Mouse (Mus musculus): ENCODE data around the gene B3galt4. TPM values are rescaled to one million over a fixed set of nuclear protein-coding genes. Genes with fewer than 3 reads are reported as not detected.
A peak's percentile ranks its signal among the peaks of the same experiment; 100 is the strongest.

Gene B3galt4
- total and polyA plus RNA-seq, 2 experiments from 2014 or later = 0.53 to 6.1 TPM

- peaks cover 7% of the 10 kb centered on the region; the same call in 1 of the 2 replicates for H3K9me3 ChIP-seq (replicated peaks; ENCODE audit: control insufficient read depth, low read length)
- peak; percentile 44 for DNase-seq (ENCODE audit: low spot score)
- H3K9ac ChIP-seq (replicated peaks; ENCODE audit: low read depth, low read length) = no peak overlapping the region
- H3K4me2 ChIP-seq (ENCODE audit: low read depth, low read length) = no peak overlapping the region
- no peak for TF ChIP-seq CTCF (IDR thresholded peaks at IDR 0.05; ENCODE audit: low read depth)
- no peak for TF ChIP-seq EP300 (IDR thresholded peaks at IDR 0.05; ENCODE audit: low read depth)
- H3K36me3 ChIP-seq (replicated peaks; ENCODE audit: control insufficient read depth, insufficient read depth, low read length) = no peaks in the 10 kb centered on the region
- no peaks in the 10 kb centered on the region for H3K4me1 ChIP-seq (ENCODE audit: control insufficient read depth, insufficient read depth)
- WGBS = 0% methylated on average over 1 of the region's 1 CpGs
- ATAC-seq (ENCODE audit: insufficient read depth, low read depth) = peak; percentile 36; the same call in 1 of the 2 replicates
- no peak overlapping the region for H3K27ac ChIP-seq (ENCODE audit: low read depth)
- no peak overlapping the region for H3K4me3 ChIP-seq (ENCODE audit: low read depth, low read length)
- H3K27me3 ChIP-seq (ENCODE audit: control insufficient read depth, insufficient read depth, low read length) = peaks cover 12% of the 10 kb centered on the region
These were observed 21.4 kb upstream of the B3galt4 start for GRCm38 (mm10) chr17:33972691-33973090.

GRCm38 (mm10) chr17:33969394-33969793 is 18.1 kb upstream of the B3galt4 start:
- Histone ChIP-seq H3K9me3 (replicated peaks; ENCODE audit: control insufficient read depth, low read length) (peaks cover 7% of the 10 kb centered on the region; the same call in 1 of the 2 replicates), H3K4me2 (ENCODE audit: low read depth, low read length) (no peak overlapping the region), H3K4me1 (ENCODE audit: control insufficient read depth, insufficient read depth) (no peaks in the 10 kb centered on the region), H3K9ac (replicated peaks; ENCODE audit: low read depth, low read length) (no peak overlapping the region), H3K27me3 (ENCODE audit: control insufficient read depth, insufficient read depth, low read length) (no peaks in the 10 kb centered on the region), H3K27ac (ENCODE audit: low read depth) (no peak overlapping the region), H3K36me3 (replicated peaks; ENCODE audit: control insufficient read depth, insufficient read depth, low read length) (peaks cover 13% of the 10 kb centered on the region), H3K4me3 (ENCODE audit: low read depth, low read length) (no peak overlapping the region)
- TF ChIP-seq EP300 (IDR thresholded peaks at IDR 0.05; ENCODE audit: low read depth) (no peak), CTCF (IDR thresholded peaks at IDR 0.05; ENCODE audit: low read depth) (0 out of 2 replicates have a peak, but pooled peaks have one; percentile 22)
- WGBS = 75% methylated on average over 4 of the region's 4 CpGs
- ATAC-seq (ENCODE audit: insufficient read depth, low read depth) = no peak
- no peak for DNase-seq (ENCODE audit: low spot score)

GRCm38 (mm10) chr17:33968927-33969326 is 17.6 kb upstream of the B3galt4 start:
- TF ChIP-seq EP300 (IDR thresholded peaks at IDR 0.05; ENCODE audit: low read depth) (no peak), CTCF (IDR thresholded peaks at IDR 0.05; ENCODE audit: low read depth) (peak; percentile 38)
- ATAC-seq (ENCODE audit: insufficient read depth, low read depth) = peak; percentile 65; the same call in 1 of the 2 replicates
- Histone ChIP-seq H3K4me1 (ENCODE audit: control insufficient read depth, insufficient read depth) (no peaks in the 10 kb centered on the region), H3K36me3 (replicated peaks; ENCODE audit: control insufficient read depth, insufficient read depth, low read length) (peaks cover 15% of the 10 kb centered on the region), H3K9ac (replicated peaks; ENCODE audit: low read depth, low read length) (no peak overlapping the region), H3K4me3 (ENCODE audit: low read depth, low read length) (no peak overlapping the region), H3K4me2 (ENCODE audit: low read depth, low read length) (no peak overlapping the region), H3K27me3 (ENCODE audit: control insufficient read depth, insufficient read depth, low read length) (no peaks in the 10 kb centered on the region), H3K9me3 (replicated peaks; ENCODE audit: control insufficient read depth, low read length) (peaks cover 7% of the 10 kb centered on the region; the same call in 1 of the 2 replicates), H3K27ac (ENCODE audit: low read depth) (no peak overlapping the region)
- DNase-seq (ENCODE audit: low spot score) = peak; percentile 31
- 28% methylated on average over 5 of the region's 5 CpGs for WGBS

GRCm38 (mm10) chr17:33968489-33968888 is 17.2 kb upstream of the B3galt4 start:
- no peaks in the 10 kb centered on the region for H3K4me1 ChIP-seq (ENCODE audit: control insufficient read depth, insufficient read depth)

GRCm38 (mm10) chr17:33965846-33966550 is 14.7 kb upstream of the B3galt4 start:
- H3K27ac ChIP-seq (ENCODE audit: low read depth) = no peak overlapping the region
- no peak for TF ChIP-seq EP300 (IDR thresholded peaks at IDR 0.05; ENCODE audit: low read depth)

More at GRCm38 (mm10) chr17:33968489-33968888, 17.2 kb upstream of the B3galt4 start:
- peaks cover 7% of the 10 kb centered on the region; the same call in 1 of the 2 replicates for H3K9me3 ChIP-seq (replicated peaks; ENCODE audit: control insufficient read depth, low read length)
- TF ChIP-seq EP300 (IDR thresholded peaks at IDR 0.05; ENCODE audit: low read depth) (no peak), CTCF (IDR thresholded peaks at IDR 0.05; ENCODE audit: low read depth) (peak; percentile 95)
- no peak overlapping the region for H3K27ac ChIP-seq (ENCODE audit: low read depth)
- H3K9ac ChIP-seq (replicated peaks; ENCODE audit: low read depth, low read length) = no peak overlapping the region
- peak; percentile 75 for ATAC-seq (ENCODE audit: insufficient read depth, low read depth)
- 2% methylated on average over 9 of the region's 9 CpGs for WGBS
- peak; percentile 68 for DNase-seq (ENCODE audit: low spot score)
- H3K4me2 ChIP-seq (ENCODE audit: low read depth, low read length) = no peak overlapping the region
- H3K27me3 ChIP-seq (ENCODE audit: control insufficient read depth, insufficient read depth, low read length) = no peaks in the 10 kb centered on the region
- no peak overlapping the region for H3K4me3 ChIP-seq (ENCODE audit: low read depth, low read length)
- H3K36me3 ChIP-seq (replicated peaks; ENCODE audit: control insufficient read depth, insufficient read depth, low read length) = peaks cover 18% of the 10 kb centered on the region

More at GRCm38 (mm10) chr17:33965846-33966550, 14.7 kb upstream of the B3galt4 start:
- 84% methylated on average over 16 of the region's 16 CpGs for WGBS
- H3K9me3 ChIP-seq (replicated peaks; ENCODE audit: control insufficient read depth, low read length) = peaks cover 7% of the 10 kb centered on the region; the same call in 1 of the 2 replicates
- peaks cover 37% of the 10 kb centered on the region for H3K36me3 ChIP-seq (replicated peaks; ENCODE audit: control insufficient read depth, insufficient read depth, low read length)
- no peak overlapping the region for H3K9ac ChIP-seq (replicated peaks; ENCODE audit: low read depth, low read length)
- ATAC-seq (ENCODE audit: insufficient read depth, low read depth) (no peak), DNase-seq (ENCODE audit: low spot score) (no peak)
- H3K4me3 ChIP-seq (ENCODE audit: low read depth, low read length) = no peak overlapping the region
- no peaks in the 10 kb centered on the region for H3K4me1 ChIP-seq (ENCODE audit: control insufficient read depth, insufficient read depth)
- no peak overlapping the region for H3K4me2 ChIP-seq (ENCODE audit: low read depth, low read length)
- no peaks in the 10 kb centered on the region for H3K27me3 ChIP-seq (ENCODE audit: control insufficient read depth, insufficient read depth, low read length)

Data from heart, postnatal 0 days (tissue).